Mouse (Mus musculus) liver, embryonic 14.5 days (tissue): ENCODE measurements around the gene Fmo5. TPM values are rescaled to one million over a fixed set of nuclear protein-coding genes. Genes with fewer than 3 reads are reported as not detected.

ENCODE experiments used
- ATAC-seq: fragments of 200-750 bp; cut with Nextera tagmentation; 2 replicates; pipeline ENCODE4 v1.8.0; 2017; ENCODE audit warnings: moderate number of reproducible peaks, mild to moderate bottlenecking, moderate library complexity; ENCODE audit not compliant: insufficient read depth
- DNase-seq, 3 experiments: peaks; one replicate each; pipeline ENCODE4 v3.0.0-alpha.2; 2012 to 2013; ENCODE audit warnings: low read depth in 3 of 3, low spot score in 3 of 3
- H3K27ac ChIP-seq: fragments of 300-500 bp; sonication (generic); 2 replicates; pipeline ENCODE4 v1.5.1; 2014; ENCODE audit warnings: moderate library complexity, mild to moderate bottlenecking, control low read depth, inconsistent platforms
- H3K27me3 ChIP-seq: fragments of 300-500 bp; sonication (generic); 2 replicates; pipeline ENCODE4 v1.6.1; 2014; ENCODE audit warnings: mild to moderate bottlenecking, low read length, moderate library complexity; ENCODE audit not compliant: control insufficient read depth, insufficient read depth
- H3K36me3 ChIP-seq: fragments of 300-500 bp; sonication (generic); replicated peaks from 2 replicates; pipeline ENCODE4 v1.6.1; 2014; ENCODE audit warnings: low read depth; ENCODE audit not compliant: control insufficient read depth, insufficient read depth
- H3K4me1 ChIP-seq, 2 experiments: fragments of 200-500 bp in 1 of 2; fragments of 300-500 bp in 1 of 2; sonication (generic) in 1 of 2; replicated peaks; 2 replicates each; pipeline ENCODE4 v1.6.1; 2012 to 2014; ENCODE audit warnings: antibody characterized with exemption in 1 of 2, inconsistent platforms in 1 of 2, low read length in 1 of 2; ENCODE audit not compliant: control insufficient read depth in 2 of 2, insufficient read depth in 2 of 2
- H3K4me2 ChIP-seq: fragments of 300-500 bp; sonication (generic); 2 replicates; pipeline ENCODE4 v1.6.1; 2014; ENCODE audit warnings: low read depth, mild to moderate bottlenecking, control low read depth, moderate library complexity
- H3K4me3 ChIP-seq, 2 experiments: fragments of 200-500 bp in 1 of 2; fragments of 300-500 bp in 1 of 2; sonication (generic) in 1 of 2; 2 replicates each; pipeline ENCODE4 v1.5.1; 2012 to 2014; ENCODE audit warnings: low read depth in 2 of 2, low read length in 2 of 2, mild to moderate bottlenecking in 2 of 2, control low read depth in 1 of 2, inconsistent platforms in 1 of 2, moderate library complexity in 1 of 2; ENCODE audit not compliant: insufficient read depth in 1 of 2
- H3K9ac ChIP-seq: fragments of 300-500 bp; sonication (generic); replicated peaks from 2 replicates; pipeline ENCODE4 v1.6.1; 2014; ENCODE audit warnings: mild to moderate bottlenecking, control low read depth, moderate library complexity
- H3K9me3 ChIP-seq: fragments of 300-500 bp; sonication (generic); 2 replicates; pipeline ENCODE4 v1.6.1; 2016; ENCODE audit warnings: low read length, mixed read lengths; ENCODE audit not compliant: control insufficient read depth
- CTCF ChIP-seq: IDR thresholded peaks from 2 replicates; pipeline ENCODE4 v1.5.1; 2016; ENCODE audit warnings: antibody characterized with exemption, low read depth, control low read depth
- EP300 ChIP-seq: IDR thresholded peaks from 2 replicates; pipeline ENCODE4 v1.6.1; 2016; ENCODE audit warnings: antibody characterized with exemption, low read depth
- WGBS: fragments of 180-500 bp; shearing (Covaris S2); extraction: QIAGEN DNeasy Blood & Tissue Kit; methylation state at CpG from one replicate; pipeline ENCODE4 v1.1.7; 2014; ENCODE audit not compliant: insufficient replicate concordance; 5-methylcytosine and 5-hydroxymethylcytosine counted together
- microRNA-seq: library from miRNA; unstranded; fragments of <30 nt; microRNA quantifications from one replicate; pipeline ENCODE4, GENCODE M21; 2016
- polyA plus RNA-seq, 2 experiments: library from polyadenylated mRNA; depleted of rRNA in 1 of 2; stranded (reverse) in 1 of 2; unstranded in 1 of 2; fragments of >200 nt; fragmentation: Nextera tagmentation in 1 of 2; extraction: Ambion mirVana in 1 of 2; gene quantifications; 2 replicates each; pipeline versions ENCODE4 v1.2.1 to v1.2.3; 2012 to 2014

The Fmo5 gene
- polyA plus RNA-seq, 2 experiments, result 6.0 to 11.3 TPM

DNA sequence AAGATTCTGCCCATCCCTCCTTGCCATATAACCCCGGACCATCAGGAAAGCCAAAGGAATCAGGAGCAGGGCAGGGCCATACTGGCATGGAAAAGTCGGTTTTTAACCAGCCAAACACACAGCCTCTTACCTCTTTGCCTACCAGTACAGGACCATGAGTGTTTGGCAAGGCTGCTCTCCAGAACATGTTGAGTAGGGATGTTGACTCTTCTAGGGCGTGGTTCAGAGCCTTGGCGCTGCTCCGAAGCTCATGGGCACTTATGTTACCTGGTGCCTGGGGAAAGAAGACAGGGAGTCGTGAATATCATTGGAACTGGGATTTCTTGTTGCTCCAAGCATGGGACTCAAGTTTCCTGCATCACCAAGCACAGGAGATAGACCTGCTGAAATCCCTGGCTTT lies 65.2 kb downstream of the Fmo5 start:
- Histone ChIP-seq H3K27me3 (no peaks in the 10 kb centered on the region), H3K9ac (no peak overlapping the region), H3K9me3 (no peaks in the 10 kb centered on the region), H3K27ac (no peak overlapping the region), H3K4me2 (no peak overlapping the region), H3K4me3 (no peak overlapping the region), H3K4me1 (no peaks in the 10 kb centered on the region), H3K36me3 (no peaks in the 10 kb centered on the region)
- DNase-seq (no peak), ATAC-seq (no peak)
- no peak for TF ChIP-seq CTCF
- TF ChIP-seq EP300, result no peak
- 59% methylated on average over 6 of the region's 6 CpGs for WGBS

GRCm38 (mm10) chr3:97696866-97697265 lies 68.3 kb downstream of the Fmo5 start:
- no peak for TF ChIP-seq CTCF
- TF ChIP-seq EP300, result no peak
- no peak overlapping the region for H3K9ac ChIP-seq
- no peak overlapping the region for H3K4me3 ChIP-seq
- H3K36me3 ChIP-seq, result no peaks in the 10 kb centered on the region
- DNase-seq (no peak), ATAC-seq (no peak)
- no peak overlapping the region for H3K4me2 ChIP-seq
- H3K27me3 ChIP-seq, result no peaks in the 10 kb centered on the region
- 63% methylated on average over 9 of the region's 9 CpGs for WGBS
- H3K27ac ChIP-seq, result no peak overlapping the region
- H3K4me1 ChIP-seq, result no peaks in the 10 kb centered on the region
- H3K9me3 ChIP-seq, result no peaks in the 10 kb centered on the region

DNA sequence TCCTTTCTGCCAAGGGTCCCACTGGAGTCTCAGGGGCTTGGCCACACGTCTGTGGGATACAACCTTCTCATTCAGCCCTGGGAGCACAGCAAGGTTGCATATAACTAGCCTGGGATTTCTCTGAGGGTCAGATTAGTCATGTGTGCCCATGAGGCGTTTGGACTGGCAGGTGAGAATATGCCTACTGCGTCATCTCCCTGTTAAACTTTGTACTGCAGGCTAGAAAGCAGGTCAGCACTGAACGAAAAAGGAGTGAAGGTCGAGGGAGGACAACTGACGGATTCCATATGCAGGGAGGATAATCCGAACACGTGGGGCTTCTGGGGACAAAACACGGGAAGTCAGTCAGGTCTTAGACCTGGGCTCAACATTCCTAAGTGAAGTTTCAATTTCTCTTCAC lies 68.7 kb downstream of the Fmo5 start:
- H3K9me3 ChIP-seq, result no peaks in the 10 kb centered on the region
- H3K4me3 ChIP-seq, result no peak overlapping the region
- H3K4me1 ChIP-seq, result no peaks in the 10 kb centered on the region
- no peak overlapping the region for H3K27ac ChIP-seq
- H3K27me3 ChIP-seq, result no peaks in the 10 kb centered on the region
- H3K4me2 ChIP-seq, result no peak overlapping the region
- WGBS, result 61% methylated on average over 9 of the region's 9 CpGs
- DNase-seq (no peak), ATAC-seq (no peak)
- H3K36me3 ChIP-seq, result no peaks in the 10 kb centered on the region
- H3K9ac ChIP-seq, result no peak overlapping the region
- TF ChIP-seq CTCF (no peak), EP300 (no peak)

DNA sequence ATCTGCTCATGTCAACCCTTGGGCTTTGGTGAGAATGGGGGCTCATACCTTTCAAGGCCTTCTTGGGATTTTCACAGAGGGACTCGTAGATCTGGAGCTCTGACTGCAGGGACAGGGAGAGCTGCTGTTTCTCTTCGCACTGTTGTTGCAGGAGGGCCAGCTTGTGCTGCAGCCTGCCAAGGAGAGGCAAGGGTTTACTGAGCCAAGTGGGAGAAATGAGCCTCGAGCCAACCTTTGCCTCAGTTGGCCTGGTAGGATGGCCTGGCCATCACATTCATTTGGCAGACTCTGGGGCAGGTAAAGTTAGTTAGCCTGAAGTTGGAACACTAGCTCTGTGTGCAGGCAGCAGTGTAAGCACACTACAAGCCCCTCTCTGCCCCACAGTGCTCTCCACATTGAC lies 70.5 kb downstream of the Fmo5 start:
- Histone ChIP-seq H3K27ac (no peak overlapping the region), H3K9ac (no peak overlapping the region), H3K4me2 (no peak overlapping the region), H3K27me3 (no peaks in the 10 kb centered on the region), H3K4me3 (no peak overlapping the region), H3K4me1 (no peaks in the 10 kb centered on the region), H3K9me3 (no peaks in the 10 kb centered on the region), H3K36me3 (no peaks in the 10 kb centered on the region)
- no peak for ATAC-seq
- no peak for TF ChIP-seq EP300
- TF ChIP-seq CTCF, result no peak
- DNase-seq, result no peak
- WGBS, result 42% methylated on average over 3 of the region's 3 CpGs

DNA sequence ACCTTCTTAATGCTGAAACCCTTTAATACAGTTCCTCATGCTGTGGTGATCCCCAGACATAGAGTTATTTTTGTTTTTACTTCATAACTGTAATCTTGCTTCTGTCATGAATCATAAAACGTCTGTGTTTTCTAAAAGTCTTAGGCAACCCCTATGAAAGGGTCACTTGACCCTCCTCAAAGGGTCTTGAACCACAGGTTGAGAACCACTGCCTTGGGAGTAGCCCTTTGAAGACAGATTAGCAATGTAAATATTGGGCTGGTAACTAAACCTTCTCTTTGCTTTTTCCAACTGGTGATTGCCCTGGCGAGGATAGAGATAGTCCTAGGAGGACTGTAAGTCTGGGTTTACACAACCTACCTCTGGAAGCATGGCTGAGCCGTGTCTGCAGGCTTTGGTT lies 72.6 kb downstream of the Fmo5 start:
- ATAC-seq (no peak), DNase-seq (no peak)
- Histone ChIP-seq H3K36me3 (no peaks in the 10 kb centered on the region), H3K4me1 (no peaks in the 10 kb centered on the region), H3K27me3 (no peaks in the 10 kb centered on the region), H3K4me2 (no peak overlapping the region), H3K4me3 (no peak overlapping the region), H3K9ac (no peak overlapping the region), H3K9me3 (no peaks in the 10 kb centered on the region), H3K27ac (no peak overlapping the region)
- WGBS, result 38% methylated on average over 3 of the region's 3 CpGs
- TF ChIP-seq EP300, result no peak
- no peak for TF ChIP-seq CTCF

- H3K9ac ChIP-seq, result no peak overlapping the region
- no peak for TF ChIP-seq EP300
- TF ChIP-seq CTCF, result no peak
- H3K4me3 ChIP-seq, result no peak overlapping the region
Observed at GRCm38 (mm10) chr3:97702448-97703080, 74.0 kb downstream of the Fmo5 start.

More at GRCm38 (mm10) chr3:97702448-97703080, 74.0 kb downstream of the Fmo5 start:
- Histone ChIP-seq H3K4me1 (no peaks in the 10 kb centered on the region), H3K9me3 (no peaks in the 10 kb centered on the region), H3K36me3 (no peaks in the 10 kb centered on the region), H3K27me3 (no peaks in the 10 kb centered on the region), H3K27ac (no peak overlapping the region), H3K4me2 (no peak overlapping the region)
- 70% methylated on average over 11 of the region's 11 CpGs for WGBS
- no peak for ATAC-seq
- no peak for DNase-seq

Small RNA genes lying within 50 kb of the gene (microRNA-seq; reads per million reads assigned to microRNA genes)
- gene Mir7225, result not detected

Other genes with a start within 250 kb of the Fmo5 start
- not detected in 2 replicates for gene Olfr1402, start 206.8 kb upstream of the Fmo5 start, polyA plus RNA-seq (2012; rRNA removed)
- not detected in 2 replicates for gene Olfr1402, start 206.8 kb upstream of the Fmo5 start, polyA plus RNA-seq (2014; fragmentation: Nextera tagmentation; extraction: Ambion mirVana)
- gene Chd1l, start 18.6 kb upstream of the Fmo5 start, polyA plus RNA-seq (2012; rRNA removed), result 4.2 and 7.0 TPM in 2 replicates
- 10.3 and 11.6 TPM in 2 replicates for gene Chd1l, start 18.6 kb upstream of the Fmo5 start, polyA plus RNA-seq (2014; fragmentation: Nextera tagmentation; extraction: Ambion mirVana)
- 1.6 and 2.1 TPM in 2 replicates for gene Prkab2, start 29.4 kb downstream of the Fmo5 start, polyA plus RNA-seq (2012; rRNA removed)
- 1.1 and 1.3 TPM in 2 replicates for gene Prkab2, start 29.4 kb downstream of the Fmo5 start, polyA plus RNA-seq (2014; fragmentation: Nextera tagmentation; extraction: Ambion mirVana)
- gene Gm17651, start 45.9 kb downstream of the Fmo5 start, polyA plus RNA-seq (2012; rRNA removed), result not detected in 2 replicates
- not detected in 2 replicates for gene Gm17651, start 45.9 kb downstream of the Fmo5 start, polyA plus RNA-seq (2014; fragmentation: Nextera tagmentation; extraction: Ambion mirVana)